Mouse (Mus musculus): ENCODE measurements around the gene Lman2. TPM values are rescaled to one million over a fixed set of nuclear protein-coding genes. Genes with fewer than 3 reads are reported as not detected.
A peak's percentile ranks its signal among the peaks of the same experiment; 100 is the strongest.

Lman2 gene
- total RNA-seq, 1 experiment from 2014 or later: 75.9 TPM

DNA sequence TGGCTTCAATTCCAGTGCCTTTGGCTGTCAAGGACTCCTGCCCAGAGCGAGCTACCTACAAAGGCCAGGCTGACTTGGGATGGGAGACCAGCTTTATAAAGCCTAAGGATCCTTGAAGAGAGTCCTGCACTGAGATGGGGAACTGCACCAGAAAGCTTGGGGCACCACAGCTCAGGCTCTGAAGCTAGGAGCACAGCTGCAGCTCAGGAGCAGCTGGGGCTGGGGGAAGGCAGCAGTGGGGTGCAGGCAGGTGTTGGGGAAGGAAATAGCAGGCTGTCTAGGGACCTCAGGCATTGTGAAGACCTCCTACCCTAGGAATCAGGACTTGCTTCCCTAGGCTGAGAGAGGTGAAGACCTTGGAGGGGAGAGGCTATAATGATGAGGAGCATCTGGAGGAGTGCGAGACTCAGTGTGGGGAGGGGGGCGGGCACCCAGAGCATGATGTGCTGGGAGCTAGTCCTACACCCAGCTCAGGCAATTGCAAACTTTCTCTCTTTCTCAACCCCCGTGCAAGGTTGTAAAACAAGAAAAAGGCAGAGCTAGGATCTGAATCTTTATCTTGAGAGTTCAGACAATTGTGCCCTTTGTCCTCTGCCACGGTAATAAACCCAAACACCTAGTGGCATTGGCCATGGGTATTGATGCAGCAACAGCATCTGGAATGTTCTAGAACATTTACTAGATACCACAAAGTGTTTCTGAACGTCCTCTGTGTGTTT lies 11.8 kb upstream of the Lman2 start:
- ATAC-seq (ENCODE audit: extremely low read depth, insufficient number of reproducible peaks, low FRiP score, poor library complexity, severe bottlenecking): no peak

DNA sequence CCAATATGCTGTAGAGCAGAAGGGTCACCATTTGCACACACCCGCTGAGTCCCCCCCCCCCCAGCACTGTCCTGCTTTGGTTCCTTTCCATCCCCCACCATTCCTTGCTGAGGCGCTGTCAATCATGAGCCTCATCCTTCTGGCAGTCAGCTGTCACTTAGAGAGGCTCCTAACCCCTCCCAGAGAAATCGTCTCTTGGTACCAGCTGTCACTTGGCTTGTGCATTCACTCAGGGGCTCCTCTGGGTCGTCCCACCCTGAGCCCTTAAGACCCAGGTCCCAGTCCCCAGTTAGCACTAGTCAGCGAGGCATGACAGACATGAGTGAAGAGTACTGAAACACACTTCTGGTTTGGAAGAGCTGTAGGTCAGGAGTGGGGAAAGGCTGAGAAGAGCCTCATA lies 9.2 kb upstream of the Lman2 start:
- ATAC-seq (ENCODE audit: extremely low read depth, insufficient number of reproducible peaks, low FRiP score, poor library complexity, severe bottlenecking): no peak

DNA sequence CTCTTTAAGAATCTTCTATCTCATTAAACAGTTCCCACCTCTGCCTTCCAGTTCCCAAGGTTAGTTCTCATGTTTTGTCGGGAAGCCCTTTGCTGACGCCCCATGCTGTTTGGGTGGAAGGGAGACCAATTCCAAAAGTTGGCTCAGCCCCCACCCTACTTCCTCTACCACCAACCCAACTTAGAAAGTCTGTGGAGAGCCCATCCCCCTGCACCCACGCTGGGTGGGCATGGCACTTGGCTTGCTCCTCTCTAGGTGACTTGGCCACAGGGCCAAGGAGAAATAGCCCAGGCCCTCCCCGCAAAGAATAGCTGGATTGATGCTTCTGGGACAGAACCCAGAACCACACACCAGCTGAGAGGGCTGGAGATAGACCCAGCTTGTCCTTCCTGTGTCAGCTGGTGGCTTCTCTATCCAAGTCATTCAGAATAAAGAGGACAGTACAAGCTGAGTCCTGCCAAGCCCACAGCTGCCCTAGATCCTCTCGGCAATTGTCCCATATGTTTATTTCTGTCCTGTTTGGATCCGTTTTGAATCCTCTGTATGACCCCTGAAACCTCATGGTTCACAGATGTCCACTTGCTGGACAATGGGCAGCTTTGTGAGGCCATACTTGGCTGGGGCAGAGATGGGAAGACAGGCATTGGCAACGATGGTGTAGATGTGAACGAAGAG lies 8.6 kb upstream of the Lman2 start:
- ATAC-seq (ENCODE audit: extremely low read depth, insufficient number of reproducible peaks, low FRiP score, poor library complexity, severe bottlenecking): no peak

DNA sequence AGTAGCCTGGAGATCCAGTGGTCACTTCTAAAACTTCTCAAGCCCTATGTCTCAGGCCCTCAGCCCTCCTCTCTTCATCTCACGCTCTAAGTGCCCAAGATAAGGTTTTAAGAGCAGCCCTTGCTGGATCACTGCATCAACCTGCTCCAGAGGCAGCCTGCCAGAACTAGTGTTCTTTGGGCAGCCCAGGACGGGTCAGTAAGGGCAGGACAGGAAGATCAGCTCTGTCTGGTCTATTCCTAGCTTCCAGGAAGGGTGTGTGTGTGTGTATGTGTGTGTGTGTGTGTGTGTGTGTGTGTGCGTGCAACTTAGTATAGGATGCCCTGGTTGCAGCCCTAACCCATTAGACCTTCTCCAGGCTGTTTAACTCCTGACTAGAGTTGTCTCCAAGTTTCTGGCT lies 7.7 kb upstream of the Lman2 start:
- no peak for ATAC-seq (ENCODE audit: extremely low read depth, insufficient number of reproducible peaks, low FRiP score, poor library complexity, severe bottlenecking)

DNA sequence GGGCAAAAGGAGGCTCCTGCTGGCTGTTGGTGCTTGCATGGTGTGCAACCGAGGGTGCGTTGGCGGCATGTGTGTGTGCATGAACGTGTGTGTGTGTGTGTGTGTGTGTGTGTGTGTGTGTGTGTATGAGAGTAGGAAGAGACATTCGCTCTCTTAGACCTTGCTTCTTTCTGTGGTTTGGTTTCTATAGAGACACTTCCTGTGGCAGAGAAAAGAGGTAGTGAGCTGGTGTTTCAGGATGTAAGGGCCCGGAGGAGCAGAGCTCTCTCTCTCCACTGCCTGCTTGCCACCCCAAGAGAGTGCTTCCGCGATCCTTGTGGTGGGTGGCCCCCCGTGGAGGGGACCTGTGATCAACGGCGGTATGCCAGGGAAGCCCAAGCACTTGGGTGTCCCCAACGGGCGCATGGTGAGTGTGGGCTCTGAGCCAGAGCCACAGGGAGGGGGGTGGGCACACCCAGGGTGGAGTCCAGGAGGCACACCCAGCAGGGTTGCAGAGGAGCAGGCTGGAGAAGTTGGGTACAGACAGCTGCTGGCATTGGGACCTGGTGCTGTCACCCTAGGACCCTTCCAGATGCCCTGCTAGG lies 7.0 kb upstream of the Lman2 start, which contains the start of gene Rgs14:
Rgs14 (plus strand) TSS at position 202 of the 584 bp plus-strand sequence.
- ATAC-seq (ENCODE audit: extremely low read depth, insufficient number of reproducible peaks, low FRiP score, poor library complexity, severe bottlenecking): peak; percentile 93

DNA sequence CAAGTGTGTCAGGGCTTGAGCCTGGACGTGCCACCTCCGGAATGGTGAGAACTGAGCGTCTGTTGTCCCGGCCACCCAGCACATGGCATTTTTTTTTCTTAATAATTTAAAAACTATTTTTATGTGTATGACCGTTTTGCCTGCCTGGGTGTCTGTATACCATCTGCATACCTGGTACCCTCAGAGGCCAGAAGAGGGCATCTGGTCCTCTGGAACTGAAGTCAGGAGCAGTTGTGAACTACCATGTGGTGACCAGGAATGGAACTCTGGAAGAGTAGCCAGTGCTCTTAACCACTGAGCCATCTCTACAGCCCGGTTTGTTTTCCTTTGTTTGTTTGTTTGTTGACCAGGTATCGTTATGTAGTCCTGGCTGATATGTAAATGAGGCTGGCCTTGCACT lies 5.8 kb upstream of the Lman2 start:
- ATAC-seq (ENCODE audit: extremely low read depth, insufficient number of reproducible peaks, low FRiP score, poor library complexity, severe bottlenecking): no peak

DNA sequence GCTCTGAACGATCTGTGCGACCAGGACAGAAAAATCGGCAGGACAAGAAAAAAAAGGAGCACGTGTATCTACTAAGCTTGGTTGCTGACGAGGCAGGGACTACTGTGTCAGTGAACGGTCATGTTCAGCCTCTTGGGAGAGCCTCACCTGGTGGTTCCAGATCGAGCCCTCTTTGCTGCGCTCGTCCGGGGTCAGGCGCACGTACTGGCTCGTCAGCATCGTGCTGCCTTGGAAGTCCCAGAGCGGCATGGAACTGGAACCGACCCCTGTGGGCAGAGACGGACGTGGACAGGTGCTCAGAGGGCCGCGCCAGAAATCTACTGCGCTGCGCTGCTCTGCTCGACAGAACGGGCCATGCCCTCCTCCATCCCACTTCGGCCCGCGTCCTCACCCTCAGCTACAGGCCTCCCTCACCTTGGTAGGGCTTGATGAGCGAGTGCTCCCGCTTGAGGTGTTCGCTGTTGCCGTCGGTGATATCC lies 570 bp downstream of the Lman2 start:
- no peak for ATAC-seq (ENCODE audit: extremely low read depth, insufficient number of reproducible peaks, low FRiP score, poor library complexity, severe bottlenecking)

DNA sequence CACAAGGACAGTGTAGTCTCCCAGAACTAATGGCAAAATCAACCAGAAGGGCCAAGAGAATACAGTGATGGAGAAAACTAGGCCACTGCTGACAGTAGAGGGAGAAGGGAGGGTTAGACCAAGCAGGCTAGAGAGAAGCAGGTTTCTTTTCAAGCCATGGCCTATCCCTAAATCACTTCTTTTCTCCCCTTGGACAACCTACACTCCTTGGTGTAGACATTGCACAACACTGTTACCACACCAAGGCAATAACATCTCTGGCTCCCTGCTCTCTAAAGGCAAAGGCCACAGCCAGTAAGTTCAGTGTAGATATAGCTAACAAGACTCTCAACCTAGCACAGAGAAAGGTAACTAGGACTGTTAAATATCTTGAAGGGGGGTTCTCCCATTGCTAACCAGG lies 1.4 kb downstream of the Lman2 start:
- no peak for ATAC-seq (ENCODE audit: extremely low read depth, insufficient number of reproducible peaks, low FRiP score, poor library complexity, severe bottlenecking)

DNA sequence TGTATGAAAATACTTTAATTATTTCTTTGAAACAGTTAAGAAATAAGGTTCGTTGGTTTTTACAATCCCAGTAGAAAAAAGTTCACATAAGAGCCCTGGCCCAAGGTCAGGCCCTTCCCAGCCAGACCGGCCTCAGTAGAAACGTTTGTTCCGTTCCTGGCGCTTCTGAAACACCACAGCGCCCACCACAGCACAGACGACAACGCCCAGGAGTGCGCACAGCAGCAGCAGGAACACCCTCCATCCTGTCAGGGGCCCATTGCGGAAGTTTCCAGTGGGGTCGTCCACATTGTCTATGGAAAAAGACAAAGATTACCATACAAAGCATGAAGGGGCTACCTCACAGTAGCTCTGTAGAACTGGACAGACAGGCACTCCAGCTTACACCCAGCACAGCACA lies 15.8 kb downstream of the Lman2 start:
- no peak for ATAC-seq (ENCODE audit: extremely low read depth, insufficient number of reproducible peaks, low FRiP score, poor library complexity, severe bottlenecking)

DNA sequence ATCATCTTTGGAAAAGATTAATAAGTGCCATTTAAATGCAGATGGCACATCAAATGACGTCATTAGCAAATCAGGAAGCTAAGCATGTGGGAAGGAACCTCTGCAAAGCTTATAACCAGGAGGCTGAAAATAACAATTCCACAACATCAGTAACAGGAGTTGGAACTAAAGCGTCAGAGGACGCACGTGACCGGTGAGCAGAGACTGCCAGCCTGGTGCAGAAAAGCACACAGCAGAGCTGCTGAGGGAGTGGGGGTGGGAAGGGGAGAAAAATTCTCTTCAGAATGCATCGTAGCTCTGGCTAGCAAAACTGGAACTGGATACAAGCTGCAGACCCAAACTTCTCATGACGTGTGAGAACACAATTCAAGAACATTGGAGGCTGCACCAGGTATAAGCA lies 18.3 kb downstream of the Lman2 start:
- ATAC-seq (ENCODE audit: extremely low read depth, insufficient number of reproducible peaks, low FRiP score, poor library complexity, severe bottlenecking): no peak

DNA sequence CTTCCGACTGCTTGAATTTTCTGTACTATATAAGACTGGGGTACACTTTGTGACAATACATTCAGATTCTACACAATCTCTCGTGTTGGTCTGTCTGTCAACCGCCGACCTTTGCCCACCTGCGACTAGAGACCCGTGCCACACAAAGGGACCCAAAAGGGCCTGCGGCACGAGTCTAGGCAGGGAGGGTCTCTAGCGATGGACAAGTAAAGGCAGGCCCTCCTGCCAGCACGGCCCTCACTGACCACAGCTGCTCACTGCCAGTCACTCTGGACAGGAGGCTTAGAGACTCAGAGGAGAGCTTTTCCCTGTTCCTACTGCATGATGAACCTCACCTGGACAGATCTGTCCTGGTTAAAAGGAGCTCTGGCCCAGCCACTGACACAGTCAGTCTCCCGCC lies 20.1 kb downstream of the Lman2 start:
- ATAC-seq (ENCODE audit: extremely low read depth, insufficient number of reproducible peaks, low FRiP score, poor library complexity, severe bottlenecking): no peak

DNA sequence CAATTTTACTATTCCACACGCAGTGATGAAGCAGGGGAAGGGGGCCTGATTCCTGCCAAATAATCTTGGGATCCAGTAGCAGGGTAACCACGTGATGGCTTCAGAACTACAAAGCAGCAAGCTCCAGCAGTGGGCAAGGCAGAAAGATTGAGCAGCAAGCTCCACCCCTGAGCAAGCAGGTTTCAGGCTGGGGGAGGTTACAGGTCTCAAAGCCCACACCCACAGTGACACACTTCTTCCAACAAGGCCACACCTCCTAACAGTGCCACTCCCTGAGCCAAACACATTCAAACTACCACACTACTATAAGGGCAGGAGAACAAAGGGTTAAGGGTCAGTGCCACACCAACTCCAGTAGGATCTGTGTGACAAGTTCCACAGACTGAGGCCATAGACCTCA lies 23.3 kb downstream of the Lman2 start:
- no peak for ATAC-seq (ENCODE audit: extremely low read depth, insufficient number of reproducible peaks, low FRiP score, poor library complexity, severe bottlenecking)

DNA sequence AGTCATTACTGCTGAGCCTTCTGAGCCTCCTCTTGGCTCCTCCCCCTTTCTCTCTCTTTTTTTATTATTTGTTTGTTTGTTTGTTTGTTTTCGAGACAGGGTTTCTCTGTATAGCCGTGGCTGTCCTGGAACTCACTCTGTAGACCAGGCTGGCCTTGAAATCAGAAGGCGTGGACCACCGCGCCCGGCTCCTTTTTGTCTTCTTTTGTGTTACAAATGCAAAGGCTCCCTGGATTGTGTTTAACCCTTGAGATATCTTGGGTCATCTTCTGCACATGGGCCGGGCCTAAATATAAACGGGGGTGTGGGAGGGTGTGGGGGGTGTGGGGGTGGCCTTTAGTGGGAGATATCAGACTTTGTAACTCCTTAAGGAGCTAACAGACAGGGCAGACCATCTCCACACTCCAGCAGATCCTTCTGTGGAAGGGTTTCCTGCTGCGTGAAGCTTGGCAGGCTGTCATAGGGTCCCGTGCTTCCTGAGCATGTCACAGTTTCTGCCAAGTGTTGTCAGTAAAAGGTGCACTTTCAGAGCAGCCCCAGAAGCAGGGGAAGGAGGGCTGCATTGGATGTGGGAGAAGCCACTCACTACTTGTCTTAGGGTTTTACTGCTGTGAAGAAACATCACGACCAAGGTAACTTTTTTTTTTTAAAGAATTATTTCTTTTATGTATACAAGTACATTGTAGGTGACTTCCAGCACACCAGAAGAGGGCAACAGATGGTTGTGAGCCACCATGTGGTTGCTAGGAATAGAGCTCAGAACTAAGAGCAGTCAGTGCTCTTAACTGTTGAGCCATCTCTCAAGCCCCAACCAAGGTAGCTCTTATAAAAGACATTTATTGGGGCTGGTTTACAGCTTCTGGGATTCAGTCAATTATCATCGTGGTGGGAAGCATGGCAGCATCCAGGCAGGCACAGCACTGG lies 24.2 kb downstream of the Lman2 start:
- no peak for ATAC-seq (ENCODE audit: extremely low read depth, insufficient number of reproducible peaks, low FRiP score, poor library complexity, severe bottlenecking)

DNA sequence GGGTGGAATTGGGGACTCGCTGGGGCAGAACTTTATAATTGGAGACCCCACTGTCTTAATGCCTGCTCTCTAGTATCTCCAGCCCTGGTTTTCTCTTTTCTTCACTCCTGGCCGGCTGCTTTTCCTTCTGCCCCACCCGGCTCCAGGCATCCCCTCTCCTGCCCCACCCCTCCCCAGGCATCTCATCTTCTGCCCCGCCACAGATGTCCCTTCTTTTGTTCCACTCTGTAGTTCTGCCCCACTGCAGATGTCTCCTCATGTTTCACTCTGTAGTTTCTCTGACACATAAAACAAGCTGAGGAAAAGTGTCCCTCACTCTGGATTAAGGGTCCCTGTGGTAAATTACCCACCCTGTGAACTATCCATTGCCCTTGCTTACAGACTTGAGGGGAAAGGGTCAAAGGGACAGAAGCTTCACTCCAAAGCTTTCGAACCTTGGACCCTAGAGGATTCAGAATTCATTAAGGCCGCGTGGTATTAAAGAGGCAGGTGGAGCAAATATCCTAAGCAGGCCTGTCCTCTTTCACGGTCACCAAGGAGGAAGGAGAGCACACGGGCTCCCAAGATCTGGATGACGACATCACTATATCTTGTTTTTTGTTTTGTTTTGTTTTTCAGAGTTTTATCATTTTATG lies 25.1 kb downstream of the Lman2 start:
- no peak for ATAC-seq (ENCODE audit: extremely low read depth, insufficient number of reproducible peaks, low FRiP score, poor library complexity, severe bottlenecking)

DNA sequence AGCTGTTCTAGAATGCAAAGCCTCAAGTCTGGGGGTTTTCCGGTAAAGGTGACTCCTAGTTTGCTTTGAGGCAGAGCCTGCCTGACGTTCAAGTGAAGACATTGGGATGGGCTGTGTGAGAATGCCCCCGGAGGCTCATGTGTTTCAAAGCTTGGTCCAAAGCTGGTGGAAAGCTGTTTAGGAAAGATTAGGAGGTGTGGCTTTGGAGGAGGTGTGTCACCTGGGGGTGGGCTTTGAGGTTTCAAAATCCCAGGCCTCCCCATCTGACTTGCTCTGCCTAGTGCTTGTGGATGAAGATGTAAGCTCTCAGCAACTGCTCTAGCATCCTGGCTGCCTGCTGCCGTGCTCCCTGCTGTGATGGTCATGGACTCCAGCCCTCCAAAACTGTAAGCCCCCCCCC lies 26.9 kb downstream of the Lman2 start:
- no peak for ATAC-seq (ENCODE audit: extremely low read depth, insufficient number of reproducible peaks, low FRiP score, poor library complexity, severe bottlenecking)

DNA sequence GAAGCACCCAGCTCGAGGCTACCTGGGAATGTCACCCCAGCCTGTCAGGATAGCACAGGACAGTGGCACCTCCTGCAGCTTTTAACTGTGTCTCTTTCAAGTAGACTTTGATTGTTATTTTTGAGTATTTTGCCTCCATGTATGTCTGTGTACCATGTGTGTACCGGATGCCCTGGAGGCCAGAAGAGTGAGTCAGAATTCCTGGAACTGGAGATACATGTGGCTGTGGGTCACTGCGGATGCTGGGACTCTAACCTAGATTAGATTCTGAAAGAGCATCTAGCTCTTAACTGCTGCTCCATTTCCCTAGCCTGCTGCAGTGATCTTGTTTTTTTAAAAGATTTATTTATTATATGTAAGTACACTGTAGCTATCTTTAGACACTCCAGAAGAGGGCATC lies 30.3 kb downstream of the Lman2 start:
- no peak for ATAC-seq (ENCODE audit: extremely low read depth, insufficient number of reproducible peaks, low FRiP score, poor library complexity, severe bottlenecking)

DNA sequence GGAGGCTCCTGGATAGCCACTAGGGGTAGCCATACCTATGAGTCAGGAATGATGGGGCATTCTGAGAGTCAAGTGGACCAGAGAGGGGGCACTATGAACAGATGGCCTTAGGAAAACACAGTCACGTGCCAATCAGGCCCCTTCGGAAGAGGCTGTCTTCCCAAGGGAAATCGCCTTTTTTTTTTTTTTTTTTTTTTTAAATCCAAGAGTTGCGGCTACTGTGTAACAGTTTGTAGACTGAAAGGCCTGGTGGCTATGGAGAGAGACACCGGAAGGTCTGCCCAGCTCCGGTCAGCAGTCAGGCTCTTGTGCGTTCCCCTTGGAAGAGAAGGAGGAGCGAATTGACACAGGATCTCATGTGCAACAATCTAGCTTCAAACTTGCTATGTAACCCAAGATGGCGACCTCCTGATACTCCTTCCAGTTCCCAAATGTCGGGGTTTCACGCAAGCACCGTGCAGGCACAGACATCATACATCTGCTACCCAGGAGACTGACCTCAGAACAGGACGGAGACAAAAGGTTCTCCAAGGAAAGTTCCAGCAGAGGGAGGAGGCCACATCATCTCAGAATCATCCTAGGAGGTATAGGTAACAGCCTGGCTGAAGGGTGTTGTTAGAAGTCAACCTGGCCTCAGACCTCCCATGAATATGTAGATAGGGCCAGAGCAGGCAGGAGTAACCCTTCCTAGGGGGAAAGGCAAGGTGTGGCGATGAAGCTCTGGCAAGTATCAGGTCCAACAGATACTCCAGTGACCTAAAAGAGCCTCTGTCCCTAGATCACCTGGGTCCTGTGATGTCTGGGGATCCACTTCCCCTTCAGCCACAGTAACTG lies 31.8 kb downstream of the Lman2 start:
- no peak for ATAC-seq (ENCODE audit: extremely low read depth, insufficient number of reproducible peaks, low FRiP score, poor library complexity, severe bottlenecking)
